12 mouse cellular contexts compared by ENCODE assay signal in the genomic region with DNA sequence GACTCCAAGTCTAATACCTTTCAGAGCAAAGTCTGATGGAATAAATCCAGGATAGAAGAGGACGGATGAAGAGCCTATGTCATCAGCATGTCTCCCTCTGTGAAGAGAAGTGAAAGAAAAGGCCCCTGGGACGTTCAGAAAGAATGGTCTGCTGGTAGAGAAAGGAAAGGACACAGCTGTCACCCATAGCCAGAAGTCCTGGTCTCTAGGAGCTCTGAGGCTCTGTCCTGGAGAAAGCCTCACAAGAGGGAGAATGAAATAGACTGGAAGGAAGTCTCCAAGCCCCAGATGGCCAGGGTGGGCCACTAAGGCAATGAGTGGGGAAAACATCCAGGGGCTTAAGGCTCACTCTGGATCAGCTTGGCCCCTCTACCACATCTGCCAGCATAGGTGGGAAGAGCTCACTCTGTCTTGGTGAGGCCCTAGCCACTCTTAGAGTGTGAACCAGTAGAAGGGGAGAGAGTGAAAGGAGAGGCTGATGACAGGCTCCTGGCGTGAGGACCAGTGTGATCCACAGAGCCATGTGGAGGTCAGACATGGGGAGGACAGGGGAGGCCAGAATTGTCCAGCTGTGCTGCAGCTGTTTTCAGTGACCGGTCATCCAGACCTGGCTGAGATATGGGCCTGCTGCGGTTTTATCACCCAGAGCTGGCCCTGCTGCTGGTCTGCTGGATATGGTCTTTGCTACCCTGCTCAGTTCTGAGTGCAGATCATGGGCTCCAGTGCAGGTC.
DNase-seq lines count a peak whose midpoint lies in the region; ATAC-seq and TF ChIP-seq lines count a peak whose summit lies in the region.
"Had no signal": no experiment of that assay in that cellular context is flagged by ENCODE, and none has a peak within 500 bp of the region (broad histone marks: within the 10 kb centered on the region; RNA-seq: fewer than 3 reads in every experiment).

No protein-coding gene starts in this region.

- WGBS in kidney, embryonic 14.5 days, result 52% methylated on average over 5 of the region's 5 CpGs
- 62% methylated on average over 5 of the region's 5 CpGs for WGBS in heart, adult 2 months
- WGBS in thymus, adult 2 months, result 75% methylated on average over 5 of the region's 5 CpGs
- WGBS in liver, embryonic 12.5 days (ENCODE audit: insufficient replicate concordance), result 59% methylated on average over 5 of the region's 5 CpGs

- no peak for ATAC-seq in kidney, embryonic 14.5 days (ENCODE audit: low FRiP score, low TSS enrichment)
- no peak for ATAC-seq in liver, embryonic 12.5 days

- H3K9me3 ChIP-seq in kidney, embryonic 14.5 days (ENCODE audit: control insufficient read depth, low read length), result no peaks in the 10 kb centered on the region
- no peaks in the 10 kb centered on the region for H3K9me3 ChIP-seq in liver, embryonic 12.5 days (replicated peaks)

- no peaks in the 10 kb centered on the region for H3K27me3 ChIP-seq in kidney, embryonic 14.5 days (ENCODE audit: control insufficient read depth, insufficient read depth, low read length)
- no peaks in the 10 kb centered on the region; the same call in 1 of the 2 replicates for H3K27me3 ChIP-seq in heart, adult 2 months (ENCODE audit: control insufficient read depth, insufficient read depth, low read length)
- no peaks in the 10 kb centered on the region for H3K27me3 ChIP-seq in thymus, adult 2 months (ENCODE audit: control insufficient read depth, insufficient read depth, low read length)
- H3K27me3 ChIP-seq in liver, embryonic 12.5 days (replicated peaks), result peaks cover 41% of the 10 kb centered on the region

- TF ChIP-seq CTCF in heart, adult 2 months (IDR thresholded peaks at IDR 0.05), result no peak
- no peak for TF ChIP-seq CTCF in thymus, adult 2 months (IDR thresholded peaks at IDR 0.05; ENCODE audit: borderline replicate concordance, control insufficient read depth, extremely low read depth, insufficient read depth, low read length, poor library complexity)

- peak; percentile 79 for DNase-seq in kidney, postnatal 10 days
- peak; percentile 55 to 62 for DNase-seq in heart, adult 2 months
- DNase-seq in heart, postnatal 25 days (ENCODE audit: low spot score), result peak; percentile 50
- peak; percentile 67 for DNase-seq in lung, postnatal 36 days
- DNase-seq in thymus, adult 2 months, result no peak
- DNase-seq in thymus, postnatal 36 days, result no peak
- DNase-seq: adrenal gland, postnatal 14 days; thymus, postnatal 4 days had no signal

- intact Hi-C loops in heart, adult 2 months (cut with DNase I), result no loop called here
- intact Hi-C loops in heart, postnatal 25 days (cut with DNase I), result no loop called here

- H3K27ac ChIP-seq in kidney, embryonic 14.5 days (ENCODE audit: low read depth, low read length), result no peak overlapping the region
- no peak overlapping the region for H3K27ac ChIP-seq in heart, adult 2 months
- no peak overlapping the region for H3K27ac ChIP-seq in thymus, adult 2 months (ENCODE audit: control insufficient read depth, insufficient read depth, low read length)
- no peak overlapping the region for H3K27ac ChIP-seq in liver, embryonic 12.5 days
- H3K27ac ChIP-seq: hindbrain, embryonic 14.5 days had no signal

- H3K4me3 ChIP-seq in kidney, embryonic 14.5 days (ENCODE audit: low read length), result no peak overlapping the region
- H3K4me3 ChIP-seq in heart, adult 2 months, result no peak overlapping the region
- no peak overlapping the region for H3K4me3 ChIP-seq in thymus, adult 2 months (ENCODE audit: control insufficient read depth, insufficient read depth, low read length)
- no peak overlapping the region for H3K4me3 ChIP-seq in liver, embryonic 12.5 days

- no peak overlapping the region for H3K4me2 ChIP-seq in kidney, embryonic 14.5 days (replicated peaks; ENCODE audit: low read depth, low read length)
- H3K4me2 ChIP-seq in liver, embryonic 12.5 days, result no peak overlapping the region
- H3K4me2 ChIP-seq: hindbrain, embryonic 14.5 days; liver, embryonic 11.5 days had no signal

- no peaks in the 10 kb centered on the region for H3K4me1 ChIP-seq in kidney, embryonic 14.5 days (ENCODE audit: control insufficient read depth, insufficient read depth, low read length)
- H3K4me1 ChIP-seq in heart, adult 2 months (ENCODE audit: control insufficient read depth, insufficient read depth, low read length), result no peaks in the 10 kb centered on the region
- H3K4me1 ChIP-seq in thymus, adult 2 months (replicated peaks; ENCODE audit: control insufficient read depth, insufficient read depth, low read length), result no peaks in the 10 kb centered on the region
- peaks cover 24% of the 10 kb centered on the region for H3K4me1 ChIP-seq in liver, embryonic 12.5 days

- no peaks in the 10 kb centered on the region for H3K79me2 ChIP-seq in heart, adult 2 months (replicated peaks; ENCODE audit: control insufficient read depth, insufficient read depth, low read length)

- TF ChIP-seq POLR2A in heart, adult 2 months (IDR thresholded peaks at IDR 0.05; ENCODE audit: insufficient read depth, low read depth, low read length), result no peak
- TF ChIP-seq POLR2A in thymus, adult 2 months (IDR thresholded peaks at IDR 0.05; ENCODE audit: control insufficient read depth, extremely low read depth, insufficient read depth, low read length, poor library complexity), result no peak

- no peak overlapping the region for H3K9ac ChIP-seq in kidney, embryonic 14.5 days (ENCODE audit: low read depth, low read length)
- H3K9ac ChIP-seq in heart, adult 2 months (ENCODE audit: low read depth, low read length), result no peak overlapping the region
- H3K9ac ChIP-seq in liver, embryonic 12.5 days, result no peak overlapping the region
- H3K9ac ChIP-seq: hindbrain, embryonic 14.5 days had no signal

- peak; percentile 40; the same call in 1 of the 2 replicates for TF ChIP-seq EP300 in heart, adult 2 months (IDR thresholded peaks at IDR 0.05; ENCODE audit: insufficient read depth, low read depth, low read length)

- H3K36me3 ChIP-seq in kidney, embryonic 14.5 days (ENCODE audit: control insufficient read depth, insufficient read depth, low read length), result no peaks in the 10 kb centered on the region
- H3K36me3 ChIP-seq in heart, adult 2 months (ENCODE audit: control insufficient read depth, insufficient read depth, low read length), result no peaks in the 10 kb centered on the region
- H3K36me3 ChIP-seq in thymus, adult 2 months (ENCODE audit: control insufficient read depth, insufficient read depth, low read length), result no peaks in the 10 kb centered on the region
- H3K36me3 ChIP-seq in liver, embryonic 12.5 days, result no peaks in the 10 kb centered on the region

Comparison
In these comparisons a context has a peak if more than half of its experiments do, and no peak if none do; other contexts are left out.
1. DNase-seq: peak in kidney, postnatal 10 days (single experiment), heart, adult 2 months (2 of 2), heart, postnatal 25 days (single experiment) and lung, postnatal 36 days (single experiment); none in thymus, adult 2 months (single experiment) and thymus, postnatal 36 days (0 of 2).